Mouse (Mus musculus) ES-E14 (cell line): ENCODE measurements around the gene Wdfy1. TPM values are rescaled to one million over a fixed set of nuclear protein-coding genes. Genes with fewer than 3 reads are reported as not detected.

Experiments used
- DNase-seq: peaks from one replicate; pipeline ENCODE4 v3.0.0-alpha.2; 2013; ENCODE audit warnings: low read depth, low spot score
- H3K27ac ChIP-seq: 2 replicates; pipeline ENCODE4 v1.5.1; 2012; ENCODE audit warnings: low read depth, mild to moderate bottlenecking, low read length, moderate library complexity, mixed read lengths; ENCODE audit not compliant: poor library complexity, insufficient read depth, severe bottlenecking
- H3K36me3 ChIP-seq: 2 replicates; pipeline ENCODE4 v1.6.1; 2012; ENCODE audit warnings: mild to moderate bottlenecking, low read length, moderate library complexity, mixed read lengths; ENCODE audit not compliant: control insufficient read depth, poor library complexity, insufficient read depth, severe bottlenecking
- H3K4me1 ChIP-seq, 2 experiments: fragments of 150-350 bp in 1 of 2; sonication (generic) in 1 of 2; 2 replicates each; pipeline ENCODE4 v1.6.1; 2012; ENCODE audit warnings: low read length in 2 of 2, mild to moderate bottlenecking in 1 of 2, mixed read lengths in 1 of 2; ENCODE audit not compliant: control insufficient read depth in 2 of 2, insufficient read depth in 2 of 2, poor library complexity in 1 of 2
- H3K4me3 ChIP-seq, 2 experiments: fragments of 150-350 bp in 1 of 2; sonication (generic) in 1 of 2; 2 replicates each; pipeline ENCODE4 v1.5.1; 2012; ENCODE audit warnings: low read length in 2 of 2, low read depth in 1 of 2, mild to moderate bottlenecking in 1 of 2, mixed read lengths in 1 of 2; ENCODE audit not compliant: insufficient read depth in 1 of 2, poor library complexity in 1 of 2, severe bottlenecking in 1 of 2
- H3K9ac ChIP-seq: 2 replicates; pipeline ENCODE4 v1.6.1; 2012; ENCODE audit warnings: low read depth, mild to moderate bottlenecking, low read length, mixed read lengths; ENCODE audit not compliant: poor library complexity, insufficient read depth, severe bottlenecking
- H3K9me3 ChIP-seq: fragments of 150-350 bp; sonication (generic); 2 replicates; pipeline ENCODE4 v1.6.1; 2012; ENCODE audit warnings: low read depth, mild to moderate bottlenecking, low read length; ENCODE audit not compliant: control insufficient read depth, insufficient read depth
- CHD2 ChIP-seq: IDR thresholded peaks from 2 replicates; pipeline ENCODE4 v1.6.1; 2014; ENCODE audit warnings: mild to moderate bottlenecking, low read depth, low read length, inconsistent platforms
- HCFC1 ChIP-seq: IDR thresholded peaks from 2 replicates; pipeline ENCODE4 v1.6.1; 2012; ENCODE audit warnings: low read length, inconsistent platforms, borderline replicate concordance; ENCODE audit not compliant: insufficient read depth
- MAFK ChIP-seq: IDR thresholded peaks from 2 replicates; pipeline ENCODE4 v1.6.1; 2014; ENCODE audit warnings: mild to moderate bottlenecking, low read depth, low read length, inconsistent platforms; ENCODE audit not compliant: insufficient read depth
- ZC3H11A ChIP-seq: IDR thresholded peaks from 2 replicates; pipeline ENCODE4 v1.6.1; 2012; ENCODE audit warnings: low read depth, mild to moderate bottlenecking, inconsistent platforms, low read length, borderline replicate concordance
- ZNF384 ChIP-seq: IDR thresholded peaks from 2 replicates; pipeline ENCODE4 v1.6.1; 2012; ENCODE audit warnings: low read depth, low read length, inconsistent platforms
- in situ Hi-C, 2 experiments: fragments of 600-800 bp; cut with MboI; formaldehyde crosslinking; loops; one replicate each; pipeline ENCODE4 v1.15.1; 2025; ENCODE audit warnings: low sequenced_read_pairs in 2 of 2, inconsistent platforms in 1 of 2; ENCODE audit not compliant: unreplicated experiment in 2 of 2
- total RNA-seq: library from RNA; depleted of rRNA; stranded (reverse); fragments of 300-350 nt; gene quantifications from 2 replicates; pipeline ENCODE4 v1.2.3, GENCODE M21; 2012

The Wdfy1 gene
- total RNA-seq, 1 experiment = 31.4 TPM

- DNase-seq = no peak
- TF ChIP-seq ZNF384 = no peak
- TF ChIP-seq ZC3H11A = no peak
- TF ChIP-seq CHD2 = no peak
- no peak for TF ChIP-seq HCFC1
- TF ChIP-seq MAFK = no peak
- Histone ChIP-seq H3K4me1 (no peaks in the 10 kb centered on the region), H3K9me3 (no peaks in the 10 kb centered on the region), H3K27ac (no peak overlapping the region), H3K9ac (no peak overlapping the region), H3K36me3 (no peaks in the 10 kb centered on the region), H3K4me3 (no peak overlapping the region)
- in situ Hi-C loops = no loop called here
Observed at GRCm38 (mm10) chr1:79815446-79815845, 39.5 kb upstream of the Wdfy1 start.

GRCm38 (mm10) chr1:79809447-79809846 is 33.5 kb upstream of the Wdfy1 start:
- no peaks in the 10 kb centered on the region for H3K4me1 ChIP-seq
- no peak overlapping the region for H3K4me3 ChIP-seq
- H3K27ac ChIP-seq = no peak overlapping the region
- in situ Hi-C loops = no loop called here
- no peaks in the 10 kb centered on the region for H3K36me3 ChIP-seq
- no peak overlapping the region for H3K9ac ChIP-seq
- TF ChIP-seq MAFK (no peak), HCFC1 (no peak), ZC3H11A (no peak), ZNF384 (no peak), CHD2 (no peak)
- no peaks in the 10 kb centered on the region for H3K9me3 ChIP-seq
- no peak for DNase-seq

GRCm38 (mm10) chr1:79806865-79807264 is 30.9 kb upstream of the Wdfy1 start:
- Histone ChIP-seq H3K9me3 (no peaks in the 10 kb centered on the region), H3K4me1 (no peaks in the 10 kb centered on the region), H3K27ac (no peak overlapping the region), H3K4me3 (no peak overlapping the region), H3K9ac (no peak overlapping the region), H3K36me3 (no peaks in the 10 kb centered on the region)
- no peak for DNase-seq
- TF ChIP-seq HCFC1 (no peak), MAFK (no peak), ZNF384 (no peak), ZC3H11A (no peak), CHD2 (no peak)
- in situ Hi-C loops = no loop called here

- DNase-seq = no peak
- Histone ChIP-seq H3K9ac (no peak overlapping the region), H3K4me3 (no peak overlapping the region), H3K27ac (no peak overlapping the region), H3K4me1 (no peaks in the 10 kb centered on the region), H3K9me3 (no peaks in the 10 kb centered on the region), H3K36me3 (no peaks in the 10 kb centered on the region)
- no peak for TF ChIP-seq ZC3H11A
- TF ChIP-seq CHD2 = no peak
- no peak for TF ChIP-seq HCFC1
- no peak for TF ChIP-seq MAFK
- no peak for TF ChIP-seq ZNF384
- in situ Hi-C loops = no loop called here
Observed at GRCm38 (mm10) chr1:79803614-79804013, 27.7 kb upstream of the Wdfy1 start.

- in situ Hi-C loops = no loop called here
- Histone ChIP-seq H3K9ac (no peak overlapping the region), H3K36me3 (no peaks in the 10 kb centered on the region)
Observed at GRCm38 (mm10) chr1:79802858-79803427, 27.0 kb upstream of the Wdfy1 start.

More at GRCm38 (mm10) chr1:79802858-79803427, 27.0 kb upstream of the Wdfy1 start:
- no peak for DNase-seq
- H3K27ac ChIP-seq = no peak overlapping the region
- TF ChIP-seq CHD2 (no peak), HCFC1 (no peak), ZC3H11A (no peak), MAFK (no peak), ZNF384 (no peak)
- no peaks in the 10 kb centered on the region for H3K4me1 ChIP-seq
- no peak overlapping the region for H3K4me3 ChIP-seq
- H3K9me3 ChIP-seq = no peaks in the 10 kb centered on the region
